Mouse (Mus musculus): ENCODE measurements around the gene Ptpn3. TPM values are rescaled to one million over a fixed set of nuclear protein-coding genes. Genes with fewer than 3 reads are reported as not detected.

The Ptpn3 gene
- polyA plus RNA-seq, 1 experiment: 4.1 TPM

DNA sequence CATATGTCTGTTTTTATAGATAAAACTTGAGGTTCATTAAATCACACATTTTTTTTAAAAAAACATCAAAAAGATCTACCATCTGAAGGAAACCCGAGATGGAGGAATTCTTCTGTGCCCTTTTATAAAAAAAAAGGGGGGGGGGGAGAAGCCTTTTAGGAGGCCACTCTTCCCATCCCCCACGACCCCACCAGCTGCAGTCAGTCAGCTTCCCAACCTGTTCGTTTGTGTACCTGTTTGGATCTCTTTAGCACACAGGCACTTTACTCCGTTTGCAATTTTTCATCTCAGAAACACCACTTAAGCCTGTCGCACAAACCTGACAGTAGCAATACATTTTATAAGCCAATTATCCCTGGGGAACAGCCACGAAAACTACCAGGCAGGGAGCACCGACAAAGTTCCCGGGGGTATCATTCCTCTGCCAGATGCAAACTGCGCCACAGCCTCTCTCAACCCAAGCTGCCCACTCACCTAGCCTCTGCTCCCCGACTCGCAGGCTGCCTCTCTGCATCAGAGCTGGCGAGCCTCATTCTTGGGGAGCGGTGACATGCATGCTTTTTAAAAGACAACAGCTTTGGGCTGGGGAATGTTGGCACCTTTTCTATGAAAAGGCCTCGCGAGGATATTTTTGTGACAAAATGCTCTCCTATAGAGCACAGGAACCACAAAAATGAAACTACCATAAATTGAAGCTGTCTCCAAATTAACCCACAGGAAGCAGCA, 160.5 kb downstream of the Ptpn3 start:
- peak overlapping the region; percentile 30 for H3K4me3 ChIP-seq (replicated peaks; ENCODE audit: control insufficient read depth, low read depth, low read length)
- no peaks in the 10 kb centered on the region for H3K4me1 ChIP-seq (ENCODE audit: control insufficient read depth, insufficient read depth, low read length)
- 10% methylated on average over 15 of the region's 15 CpGs for WGBS
- H3K27ac ChIP-seq (ENCODE audit: control insufficient read depth, insufficient read depth, low read depth, low read length, poor library complexity): no peak overlapping the region
- TF ChIP-seq POLR2A (IDR thresholded peaks at IDR 0.05; ENCODE audit: borderline replicate concordance, control insufficient read depth, low read depth, low read length): no peak

Other genes with a start within 250 kb of the Ptpn3 start
- 3.3 and 3.5 TPM in 2 replicates for gene Epb41l4b, start 158.4 kb downstream of the Ptpn3 start, polyA plus RNA-seq (2011; ENCODE audit: insufficient read depth, insufficient read length, low replicate concordance, missing spikeins)
- 1.3 TPM in 1 of 2 replicates, not detected in the other for gene Palm2, start 132.4 kb upstream of the Ptpn3 start, polyA plus RNA-seq (2011; ENCODE audit: insufficient read depth, insufficient read length, low replicate concordance, missing spikeins)